Mouse (Mus musculus) CH12.LX (cell line): ENCODE data around the gene Yars. TPM values are rescaled to one million over a fixed set of nuclear protein-coding genes. Genes with fewer than 3 reads are reported as not detected.

Experiments
- DNase-seq: peaks from one replicate; pipeline ENCODE4 v3.0.0-alpha.2; 2013; ENCODE audit errors: extremely low read depth
- H3K27ac ChIP-seq: 2 replicates; pipeline ENCODE4 v1.5.1; 2012; ENCODE audit warnings: low read depth, mild to moderate bottlenecking, control low read depth, moderate library complexity; ENCODE audit not compliant: insufficient read depth
- H3K27me3 ChIP-seq: replicated peaks from 2 replicates; pipeline ENCODE3; 2012; ENCODE audit warnings: inconsistent platforms
- H3K36me3 ChIP-seq, 2 experiments: replicated peaks in 1 of 2; 2 replicates each; pipeline versions ENCODE3 to v1.6.1; 2012; ENCODE audit warnings: inconsistent platforms in 1 of 2, low read length in 1 of 2, mild to moderate bottlenecking in 1 of 2, mixed read lengths in 1 of 2, moderate library complexity in 1 of 2; ENCODE audit not compliant: control insufficient read depth in 1 of 2, insufficient read depth in 1 of 2
- H3K4me1 ChIP-seq, 2 experiments: 2 replicates each; pipeline ENCODE4 v1.6.1; 2012; ENCODE audit warnings: inconsistent platforms in 1 of 2, moderate library complexity in 1 of 2; ENCODE audit not compliant: insufficient read depth in 2 of 2, control insufficient read depth in 1 of 2
- H3K4me2 ChIP-seq: 2 replicates; pipeline ENCODE4 v1.6.1; 2012; ENCODE audit warnings: low read depth, mild to moderate bottlenecking, control low read depth; ENCODE audit not compliant: poor library complexity, insufficient read depth, severe bottlenecking
- H3K4me3 ChIP-seq, 3 experiments: fragments of 150-350 bp in 1 of 3; sonication (generic) in 1 of 3; replicated peaks in 1 of 3; 2 replicates each; pipeline versions ENCODE3 to v1.5.1; 2011 to 2012; ENCODE audit warnings: low read depth in 2 of 3, low read length in 2 of 3, mild to moderate bottlenecking in 2 of 3, moderate library complexity in 2 of 3, control low read depth in 1 of 3, improper control_type of control experiment in 1 of 3, inconsistent platforms in 1 of 3, mixed read lengths in 1 of 3; ENCODE audit not compliant: poor library complexity in 1 of 3
- H3K79me2 ChIP-seq: replicated peaks from 2 replicates; pipeline ENCODE4 v1.6.1; 2012; ENCODE audit warnings: mild to moderate bottlenecking, moderate library complexity; ENCODE audit not compliant: control insufficient read depth, poor library complexity, insufficient read depth, severe bottlenecking; ENCODE audit errors: extremely low read depth
- H3K9ac ChIP-seq: 2 replicates; pipeline ENCODE4 v1.6.1; 2012; ENCODE audit warnings: low read depth, mild to moderate bottlenecking, control low read depth, moderate library complexity; ENCODE audit not compliant: insufficient read depth
- H3K9me3 ChIP-seq: replicated peaks from 2 replicates; pipeline ENCODE3; 2012; ENCODE audit warnings: low read length, inconsistent platforms, mixed read lengths
- BHLHE40 ChIP-seq: IDR thresholded peaks from 2 replicates; pipeline ENCODE4 v1.6.1; 2011; ENCODE audit warnings: mild to moderate bottlenecking, low read depth, low read length, improper control_type of control experiment
- CHD1 ChIP-seq: IDR thresholded peaks from 2 replicates; pipeline ENCODE4 v1.6.1; 2012; ENCODE audit warnings: low read depth, low read length, improper control_type of control experiment, inconsistent platforms
- CHD2 ChIP-seq: IDR thresholded peaks from 2 replicates; pipeline ENCODE4 v1.6.1; 2011; ENCODE audit warnings: low read length, improper control_type of control experiment
- ETS1 ChIP-seq: conservative IDR thresholded peaks from 2 replicates; pipeline ENCODE4 v1.6.1; 2012; ENCODE audit warnings: low read depth, mild to moderate bottlenecking, inconsistent platforms, low read length, improper control_type of control experiment, moderate library complexity
- HCFC1 ChIP-seq: IDR thresholded peaks from 2 replicates; pipeline ENCODE4 v1.6.1; 2012; ENCODE audit warnings: low read depth, mild to moderate bottlenecking, inconsistent platforms, low read length, improper control_type of control experiment
- IRF4 ChIP-seq: IDR thresholded peaks from 2 replicates; pipeline ENCODE4 v1.6.1; 2014; ENCODE audit warnings: low read depth, mild to moderate bottlenecking, inconsistent platforms, low read length, improper control_type of control experiment
- JUN ChIP-seq: IDR thresholded peaks from 2 replicates; pipeline ENCODE4 v1.6.1; 2011; ENCODE audit warnings: low read depth, mild to moderate bottlenecking, low read length, improper control_type of control experiment, moderate library complexity; ENCODE audit not compliant: insufficient read depth
- JUND ChIP-seq: conservative IDR thresholded peaks from 2 replicates; pipeline ENCODE4 v1.6.1; 2011; ENCODE audit warnings: low read depth, low read length, improper control_type of control experiment
- KAT2A ChIP-seq: IDR thresholded peaks from 2 replicates; pipeline ENCODE4 v1.6.1; 2012; ENCODE audit warnings: low read length, improper control_type of control experiment, inconsistent platforms; ENCODE audit not compliant: insufficient replicate concordance
- MAFK ChIP-seq: IDR thresholded peaks from 2 replicates; pipeline ENCODE4 v1.6.1; 2011; ENCODE audit warnings: low read length, improper control_type of control experiment; ENCODE audit not compliant: insufficient replicate concordance
- MAZ ChIP-seq: IDR thresholded peaks from 2 replicates; pipeline ENCODE4 v1.6.1; 2012; ENCODE audit warnings: low read depth, mild to moderate bottlenecking, inconsistent platforms, low read length, improper control_type of control experiment, moderate library complexity
- MEF2A ChIP-seq: IDR thresholded peaks from 2 replicates; pipeline ENCODE4 v1.6.1; 2014; ENCODE audit warnings: low read depth, mild to moderate bottlenecking, inconsistent platforms, low read length, improper control_type of control experiment, borderline replicate concordance
- MXI1 ChIP-seq: IDR thresholded peaks from 2 replicates; pipeline ENCODE4 v1.6.1; 2011; ENCODE audit warnings: mild to moderate bottlenecking, low read depth, low read length, improper control_type of control experiment
- MYC ChIP-seq: IDR thresholded peaks from 2 replicates; pipeline ENCODE4 v1.6.1; 2011; ENCODE audit warnings: low read depth, mild to moderate bottlenecking, improper control_type of control experiment, low read length
- PAX5 ChIP-seq: IDR thresholded peaks from 2 replicates; pipeline ENCODE4 v1.6.1; 2012; ENCODE audit warnings: low read length, inconsistent platforms, mixed read lengths
- POLR2AphosphoS2 ChIP-seq: IDR thresholded peaks from 2 replicates; pipeline ENCODE4 v1.6.1; 2011; ENCODE audit warnings: low read depth, low read length, improper control_type of control experiment
- RCOR1 ChIP-seq: conservative IDR thresholded peaks from 2 replicates; pipeline ENCODE4 v1.6.1; 2012; ENCODE audit warnings: low read depth, mild to moderate bottlenecking, inconsistent platforms, low read length, improper control_type of control experiment
- SIN3A ChIP-seq: IDR thresholded peaks from 2 replicates; pipeline ENCODE4 v1.6.1; 2012; ENCODE audit warnings: low read length, improper control_type of control experiment, inconsistent platforms
- SMC3 ChIP-seq: IDR thresholded peaks from 2 replicates; pipeline ENCODE4 v1.6.1; 2011; ENCODE audit warnings: low read depth, low read length, improper control_type of control experiment
- TCF12 ChIP-seq: IDR thresholded peaks from 2 replicates; pipeline ENCODE4 v1.6.1; 2014; ENCODE audit warnings: low read depth, mild to moderate bottlenecking, inconsistent platforms, low read length, improper control_type of control experiment
- UBTF ChIP-seq: IDR thresholded peaks from 2 replicates; pipeline ENCODE4 v1.6.1; 2012; ENCODE audit warnings: low read depth, mild to moderate bottlenecking, inconsistent platforms, low read length, improper control_type of control experiment, moderate library complexity
- USF1 ChIP-seq: IDR thresholded peaks from 2 replicates; pipeline ENCODE4 v1.6.1; 2014; ENCODE audit warnings: low read depth, mild to moderate bottlenecking, inconsistent platforms, low read length, improper control_type of control experiment
- ZMIZ1 ChIP-seq: IDR thresholded peaks from 2 replicates; pipeline ENCODE4 v1.6.1; 2012; ENCODE audit warnings: low read depth, mild to moderate bottlenecking, inconsistent platforms, low read length, improper control_type of control experiment
- ZNF384 ChIP-seq: IDR thresholded peaks from 2 replicates; pipeline ENCODE4 v1.6.1; 2012; ENCODE audit warnings: low read depth, low read length, improper control_type of control experiment, inconsistent platforms
- dilution Hi-C: fragments of 300-500 bp; cut with MboI; formaldehyde crosslinking; loops from 2 replicates; pipeline ENCODE4 v1.14.3; 2020; ENCODE audit warnings: low sequenced_read_pairs; ENCODE audit not compliant: extremely low pct_unique_long_range_greater_than_20kb, extremely low pct_ligation_motif_present
- in situ Hi-C: fragments of 300-500 bp; cut with MboI; formaldehyde crosslinking; loops from 3 replicates; pipeline ENCODE4 v1.14.3; 2019; ENCODE audit warnings: low sequenced_read_pairs, low pct_ligation_motif_present, low pct_unique_long_range_greater_than_20kb, mixed read lengths
- polyA plus RNA-seq: library from polyadenylated mRNA; unstranded; fragments of >175 nt; gene quantifications from 2 replicates; pipeline ENCODE4 v1.2.1, GENCODE M21; 2012; ENCODE audit warnings: low read depth; ENCODE audit not compliant: insufficient read length
- total RNA-seq, 2 experiments: library from RNA; depleted of rRNA; stranded (reverse); fragments of 300-350 nt in 1 of 2; fragments of >200 nt in 1 of 2; gene quantifications; 2 replicates each; pipeline ENCODE4 v1.2.3; 2012 to 2014

The Yars gene
- total and polyA plus RNA-seq, 3 experiments = 96.3 to 207 (median 180) TPM

DNA sequence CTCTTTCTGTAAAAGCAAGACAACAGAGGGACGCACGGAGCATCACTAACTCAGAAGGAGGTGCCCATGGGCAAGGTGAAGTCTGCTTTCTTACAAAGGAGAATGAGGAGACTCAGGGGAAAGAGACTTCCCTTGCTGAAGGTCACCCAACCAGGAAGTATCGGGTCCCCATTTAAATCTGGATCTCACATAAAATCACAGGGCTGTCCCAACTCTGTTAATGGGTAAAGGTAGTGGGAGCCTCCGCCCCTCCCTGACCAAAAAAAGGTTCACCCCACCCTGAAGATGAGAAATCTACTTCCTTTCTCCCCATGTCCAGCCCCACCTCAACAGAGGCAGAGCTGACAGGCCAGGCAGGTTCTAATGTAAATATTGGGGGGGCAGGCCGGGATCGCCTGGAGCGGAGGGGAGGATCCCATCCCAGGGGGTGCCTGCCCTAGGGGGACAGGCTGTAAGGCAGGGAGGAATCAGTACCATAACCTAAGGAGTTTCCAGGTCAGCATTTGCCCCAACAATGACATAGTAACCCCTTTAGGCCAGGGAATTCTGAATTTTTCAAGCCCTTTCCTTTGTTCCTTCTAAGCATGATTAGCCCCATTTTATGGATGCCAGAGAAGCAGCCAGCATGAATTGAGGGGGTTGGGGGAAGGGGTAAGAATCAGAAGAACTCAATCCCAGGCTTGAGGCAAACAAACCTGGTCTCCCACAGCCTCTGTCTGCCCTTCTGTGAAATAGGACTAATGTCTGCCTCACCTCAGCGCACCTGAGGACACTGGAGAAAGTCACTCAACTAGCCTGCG is 43.2 kb downstream of the Yars start:
- no peak for TF ChIP-seq ETS1
- no peak for TF ChIP-seq UBTF
- TF ChIP-seq MAZ = no peak
- no peak for TF ChIP-seq HCFC1
- no peak for TF ChIP-seq MYC
- TF ChIP-seq JUN = no peak
- no peak for TF ChIP-seq JUND
- TF ChIP-seq BHLHE40 = no peak
- H3K4me2 ChIP-seq = no peak overlapping the region
- H3K9me3 ChIP-seq = no peaks in the 10 kb centered on the region
- H3K27ac ChIP-seq = no peak overlapping the region
- no peaks in the 10 kb centered on the region for H3K36me3 ChIP-seq
- in situ Hi-C loops = no loop called here
- dilution Hi-C loops = no loop called here
- DNase-seq = no peak
- no peak overlapping the region for H3K9ac ChIP-seq
- H3K4me3 ChIP-seq = no peak overlapping the region
- H3K27me3 ChIP-seq = peaks cover 4% of the 10 kb centered on the region
- H3K4me1 ChIP-seq = peaks cover 7 to 23% of the 10 kb centered on the region in 2 experiments
- no peaks in the 10 kb centered on the region for H3K79me2 ChIP-seq

- Histone ChIP-seq H3K4me3 (no peak overlapping the region), H3K9ac (no peak overlapping the region)
- no peak for DNase-seq
Observed at GRCm38 (mm10) chr4:129234488-129234887, 44.9 kb downstream of the Yars start.

More at GRCm38 (mm10) chr4:129234488-129234887, 44.9 kb downstream of the Yars start:
- dilution Hi-C loops (no loop called here), in situ Hi-C loops (no loop called here)
- Histone ChIP-seq H3K36me3 (no peaks in the 10 kb centered on the region), H3K27me3 (peaks cover 8% of the 10 kb centered on the region), H3K4me1 (peaks cover 10 to 27% of the 10 kb centered on the region in 2 experiments), H3K79me2 (no peaks in the 10 kb centered on the region), H3K9me3 (no peaks in the 10 kb centered on the region), H3K27ac (no peak overlapping the region), H3K4me2 (no peak overlapping the region)
- TF ChIP-seq POLR2AphosphoS2 (no peak), PAX5 (no peak), CHD1 (no peak), HCFC1 (no peak), KAT2A (no peak), TCF12 (no peak), RCOR1 (no peak), ZNF384 (no peak), IRF4 (no peak), MAZ (no peak), MAFK (no peak), MEF2A (no peak), USF1 (no peak), SIN3A (no peak), SMC3 (no peak), CHD2 (no peak), ZMIZ1 (no peak), MYC (no peak), MXI1 (no peak), BHLHE40 (no peak)
